Mouse (Mus musculus) heart, postnatal 0 days (tissue): ENCODE results near the gene Ndc1. TPM values are rescaled to one million over a fixed set of nuclear protein-coding genes. Genes with fewer than 3 reads are reported as not detected.

Source experiments
- ATAC-seq: fragments of 200-750 bp; cut with Nextera tagmentation; 2 replicates; pipeline ENCODE4 v1.8.0; 2017; ENCODE audit warnings: low read depth, moderate number of reproducible peaks, moderate library complexity; ENCODE audit not compliant: insufficient read depth
- DNase-seq: peaks from one replicate; pipeline ENCODE4 v3.0.0-alpha.2; 2016; ENCODE audit warnings: low spot score
- H3K27ac ChIP-seq: fragments of 300-500 bp; sonication (generic); 2 replicates; pipeline ENCODE4 v1.5.1; 2014; ENCODE audit warnings: low read depth, mild to moderate bottlenecking
- H3K27me3 ChIP-seq: fragments of 300-500 bp; sonication (generic); 2 replicates; pipeline ENCODE4 v1.6.1; 2014; ENCODE audit warnings: low read length, mixed read lengths; ENCODE audit not compliant: control insufficient read depth, insufficient read depth
- H3K36me3 ChIP-seq: fragments of 300-500 bp; sonication (generic); replicated peaks from 2 replicates; pipeline ENCODE4 v1.6.1; 2014; ENCODE audit warnings: low read length, mixed read lengths; ENCODE audit not compliant: control insufficient read depth, insufficient read depth
- H3K4me1 ChIP-seq: fragments of 300-500 bp; sonication (generic); 2 replicates; pipeline ENCODE4 v1.6.1; 2014; ENCODE audit warnings: antibody characterized with exemption; ENCODE audit not compliant: control insufficient read depth, insufficient read depth
- H3K4me2 ChIP-seq: fragments of 300-500 bp; sonication (generic); 2 replicates; pipeline ENCODE4 v1.6.1; 2014; ENCODE audit warnings: low read depth, mild to moderate bottlenecking, low read length, moderate library complexity
- H3K4me3 ChIP-seq: fragments of 300-500 bp; sonication (generic); 2 replicates; pipeline ENCODE4 v1.5.1; 2014; ENCODE audit warnings: low read depth, low read length
- H3K9ac ChIP-seq: fragments of 300-500 bp; sonication (generic); replicated peaks from 2 replicates; pipeline ENCODE4 v1.6.1; 2014; ENCODE audit warnings: low read depth, low read length, mixed read lengths
- H3K9me3 ChIP-seq: fragments of 300-500 bp; sonication (generic); replicated peaks from 2 replicates; pipeline ENCODE4 v1.6.1; 2016; ENCODE audit warnings: low read length; ENCODE audit not compliant: control insufficient read depth
- CTCF ChIP-seq: IDR thresholded peaks from 2 replicates; pipeline ENCODE4 v1.5.1; 2016; ENCODE audit warnings: antibody characterized with exemption, control low read depth, low read depth
- EP300 ChIP-seq: IDR thresholded peaks from 2 replicates; pipeline ENCODE4 v1.6.1; 2016; ENCODE audit warnings: antibody characterized with exemption, low read depth
- WGBS: fragments of 180-500 bp; shearing (Covaris S2); extraction: QIAGEN DNeasy Blood & Tissue Kit; methylation state at CpG from one replicate; pipeline ENCODE4 v1.1.7; 2014; 5-methylcytosine and 5-hydroxymethylcytosine counted together
- polyA plus RNA-seq: library from polyadenylated mRNA; unstranded; fragments of >200 nt; fragmentation: Nextera tagmentation; extraction: Ambion mirVana; gene quantifications from 2 replicates; pipeline ENCODE4 v1.2.1, GENCODE M21; 2015
- total RNA-seq: library from RNA; depleted of rRNA; stranded (reverse); fragments of >200 nt; gene quantifications from 2 replicates; pipeline ENCODE4 v1.2.3, GENCODE M21; 2014; ENCODE audit warnings: low replicate concordance

The Ndc1 gene
- total and polyA plus RNA-seq, 2 experiments from 2014 or later = 8.3 to 27.9 TPM

DNA sequence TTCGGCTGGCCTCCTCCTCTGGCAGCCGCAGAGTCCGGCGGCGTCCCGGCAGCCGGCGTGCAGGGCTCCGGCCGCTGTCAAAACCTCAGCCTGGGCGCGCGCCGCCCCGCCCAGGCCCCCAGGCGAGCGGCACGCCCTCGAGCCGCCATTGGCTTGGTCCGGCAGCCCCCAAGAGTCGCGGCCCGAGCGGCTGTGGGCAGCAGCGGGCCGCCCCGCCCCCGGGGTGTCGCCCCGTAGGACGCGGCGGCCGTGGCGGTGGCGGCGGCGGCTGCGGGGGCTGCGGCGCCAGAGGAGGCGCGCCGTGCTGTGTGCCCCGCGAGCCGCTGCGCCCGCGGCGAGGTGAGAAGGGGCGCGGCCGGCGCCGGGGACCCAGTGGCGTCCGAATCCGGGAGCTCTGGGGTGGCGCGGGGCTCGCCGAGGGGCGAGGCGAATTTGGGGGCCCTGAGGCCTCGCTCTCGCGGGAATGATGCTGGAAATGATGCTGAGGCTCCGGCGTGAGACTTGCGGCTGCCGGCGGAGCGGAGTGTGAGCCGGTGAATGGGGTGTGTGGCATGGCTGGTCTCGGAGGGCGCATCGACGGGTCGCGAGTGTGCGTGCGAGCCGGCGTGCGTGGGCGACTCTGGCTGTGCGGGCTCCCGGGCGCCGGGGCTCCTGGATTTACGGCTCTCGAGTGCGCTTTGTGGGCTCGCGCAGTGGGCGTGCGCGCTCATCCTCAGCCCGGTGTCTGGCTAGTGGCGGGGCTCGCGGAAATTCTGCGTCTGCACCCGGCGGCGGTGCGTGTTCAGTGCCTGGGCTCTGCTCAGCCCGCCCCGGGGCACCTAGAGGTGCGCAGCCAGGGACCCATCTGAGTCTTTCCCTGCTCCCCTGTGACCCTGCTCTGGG is 67.0 kb downstream of the Ndc1 start, which contains the start of gene Glis1:
Glis1 (plus strand) TSS at position 236 of the 882 bp plus-strand sequence.
- peaks cover 8% of the 10 kb centered on the region; the same call in 1 of the 2 replicates for H3K4me1 ChIP-seq
- DNase-seq (peak; percentile 58), ATAC-seq (peak; percentile 92)
- peaks cover 77% of the 10 kb centered on the region for H3K27me3 ChIP-seq
- no peaks in the 10 kb centered on the region for H3K9me3 ChIP-seq
- H3K4me2 ChIP-seq = peak within 1 kb of the TSS; percentile 99
- no peaks in the 10 kb centered on the region for H3K36me3 ChIP-seq
- no peak for TF ChIP-seq CTCF
- no peak for TF ChIP-seq EP300
- no peak within 1 kb of the TSS for H3K27ac ChIP-seq
- peak within 1 kb of the TSS; percentile 61 for H3K4me3 ChIP-seq
- H3K9ac ChIP-seq = peak within 1 kb of the TSS; percentile 46
- under 1% methylated on average over 82 of the region's 112 CpGs for WGBS

DNA sequence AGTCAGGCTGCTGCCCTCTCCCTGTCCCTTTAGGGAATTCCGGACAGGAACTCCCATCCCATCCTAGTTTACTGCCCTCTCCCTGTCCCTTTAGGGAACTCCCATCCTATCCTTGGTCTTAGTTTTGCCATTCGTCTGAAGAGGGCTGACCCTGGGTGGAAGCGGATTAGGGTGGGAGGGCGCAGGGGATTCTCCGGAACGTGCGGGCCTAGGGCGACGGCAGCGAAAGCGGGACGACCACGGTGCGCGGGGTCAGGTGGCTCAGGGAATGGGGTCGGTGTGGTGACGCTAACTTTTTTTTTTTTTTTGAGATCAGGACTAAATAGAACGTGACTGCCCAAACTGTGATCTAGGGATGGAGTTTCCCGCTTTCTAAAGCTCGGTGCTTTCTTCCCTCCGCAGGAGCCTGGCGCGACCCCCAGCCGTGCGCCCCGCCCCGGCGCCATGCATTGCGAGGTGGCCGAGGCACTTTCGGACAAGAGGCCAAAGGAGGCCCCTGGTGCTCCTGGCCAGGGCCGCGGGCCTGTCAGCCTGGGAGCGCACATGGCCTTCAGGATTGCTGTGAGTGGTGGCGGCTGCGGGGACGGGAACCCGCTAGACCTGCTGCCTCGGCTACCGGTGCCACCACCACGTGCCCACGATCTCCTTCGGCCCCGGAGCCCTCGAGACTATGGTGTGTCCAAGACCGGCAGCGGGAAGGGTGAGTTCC is 67.8 kb downstream of the Ndc1 start:
- no peak overlapping the region for H3K27ac ChIP-seq
- H3K27me3 ChIP-seq = peaks cover 76% of the 10 kb centered on the region
- WGBS = 6% methylated on average over 45 of the region's 47 CpGs
- DNase-seq = no peak
- H3K4me2 ChIP-seq = peak overlapping the region; percentile 99
- H3K4me3 ChIP-seq = peak overlapping the region; percentile 61
- H3K9ac ChIP-seq = no peak overlapping the region
- no peak for ATAC-seq
- TF ChIP-seq CTCF (no peak), EP300 (no peak)
- peaks cover 8% of the 10 kb centered on the region; the same call in 1 of the 2 replicates for H3K4me1 ChIP-seq
- no peaks in the 10 kb centered on the region for H3K36me3 ChIP-seq
- no peaks in the 10 kb centered on the region for H3K9me3 ChIP-seq

DNA sequence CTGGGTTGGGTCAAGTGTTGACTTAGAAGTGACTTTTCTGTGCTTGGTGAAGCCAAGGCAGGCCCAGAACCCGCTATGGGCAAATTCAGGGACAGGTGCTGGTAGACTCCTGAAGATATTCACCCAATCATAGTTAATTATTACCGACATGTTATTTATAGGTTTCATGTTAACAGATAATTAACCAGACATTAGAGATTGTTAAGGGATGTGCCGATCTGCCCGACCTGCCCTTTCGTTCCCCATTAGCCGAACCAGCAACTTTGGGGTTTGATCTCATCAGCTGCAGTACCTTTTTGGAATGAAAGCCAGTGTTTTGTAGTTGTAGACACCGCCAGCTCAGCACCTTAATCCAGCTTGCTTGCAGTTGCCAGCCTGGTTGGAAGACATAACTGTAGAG is 68.9 kb downstream of the Ndc1 start:
- Histone ChIP-seq H3K36me3 (no peaks in the 10 kb centered on the region), H3K4me1 (peaks cover 8% of the 10 kb centered on the region; the same call in 1 of the 2 replicates), H3K27ac (no peak overlapping the region), H3K9ac (no peak overlapping the region), H3K4me3 (no peak overlapping the region), H3K4me2 (no peak overlapping the region), H3K27me3 (peaks cover 82% of the 10 kb centered on the region), H3K9me3 (no peaks in the 10 kb centered on the region)
- ATAC-seq (no peak), DNase-seq (no peak)
- WGBS = 93% methylated on average over 7 of the region's 7 CpGs
- TF ChIP-seq CTCF (no peak), EP300 (no peak)

DNA sequence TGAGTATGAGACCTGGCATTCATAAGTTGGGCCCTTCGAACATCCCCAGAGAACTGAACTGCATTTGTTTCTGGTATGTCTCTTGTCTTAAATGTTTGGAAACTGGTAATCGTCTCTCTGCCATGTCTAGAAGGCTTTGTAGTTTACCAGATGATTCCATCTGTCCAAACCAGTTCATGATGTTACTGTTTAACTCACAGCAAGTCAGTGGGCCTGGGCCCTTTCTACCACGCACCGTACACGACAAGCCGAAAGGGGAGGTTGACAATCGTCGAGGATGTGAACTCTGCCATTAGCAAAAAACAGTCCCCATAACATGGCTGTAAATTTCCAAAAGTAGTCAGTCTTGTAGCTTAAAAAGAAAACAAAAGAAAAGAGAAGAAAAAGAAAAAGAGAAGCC is 71.2 kb downstream of the Ndc1 start:
- Histone ChIP-seq H3K9me3 (no peaks in the 10 kb centered on the region), H3K9ac (no peak overlapping the region), H3K4me2 (no peak overlapping the region), H3K4me3 (no peak overlapping the region), H3K27ac (no peak overlapping the region), H3K27me3 (peaks cover 79% of the 10 kb centered on the region), H3K4me1 (peaks cover 8% of the 10 kb centered on the region; the same call in 1 of the 2 replicates), H3K36me3 (no peaks in the 10 kb centered on the region)
- no peak for TF ChIP-seq CTCF
- TF ChIP-seq EP300 = no peak
- ATAC-seq = no peak
- DNase-seq = no peak
- 95% methylated on average over 8 of the region's 8 CpGs for WGBS

DNA sequence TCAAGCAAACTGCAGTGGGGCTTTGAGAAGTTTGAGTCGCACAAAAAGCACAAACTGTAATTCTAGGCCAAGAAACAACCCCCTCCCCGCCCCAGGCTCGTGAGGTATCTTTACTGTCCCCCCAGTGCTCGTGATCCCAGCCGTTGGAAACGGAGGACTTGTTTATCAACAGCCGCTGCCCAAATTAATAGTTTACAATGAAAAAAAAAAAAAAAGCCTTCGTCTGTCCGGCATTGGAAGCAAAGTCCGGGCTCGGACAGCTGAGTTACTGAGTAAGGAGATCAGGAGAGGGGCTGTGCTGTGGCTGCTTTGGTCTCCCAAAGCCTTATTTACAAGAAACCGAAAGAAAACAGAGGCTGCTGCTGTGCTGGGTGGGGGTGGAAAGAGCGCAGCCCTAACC is 72.7 kb downstream of the Ndc1 start:
- Histone ChIP-seq H3K4me3 (peak overlapping the region; percentile 35), H3K9ac (peak overlapping the region; percentile 37; the same call in 1 of the 2 replicates), H3K27me3 (peaks cover 72% of the 10 kb centered on the region), H3K9me3 (no peaks in the 10 kb centered on the region; the same call in 1 of the 2 replicates), H3K4me1 (0 out of 2 replicates have a peak, but pooled peaks cover under 1% of the 10 kb centered on the region), H3K27ac (no peak overlapping the region), H3K4me2 (peak overlapping the region; percentile 55), H3K36me3 (no peaks in the 10 kb centered on the region)
- DNase-seq = no peak
- no peak for TF ChIP-seq EP300
- TF ChIP-seq CTCF = no peak
- 21% methylated on average over 13 of the region's 13 CpGs for WGBS
- ATAC-seq = no peak
